In the genomic region with DNA sequence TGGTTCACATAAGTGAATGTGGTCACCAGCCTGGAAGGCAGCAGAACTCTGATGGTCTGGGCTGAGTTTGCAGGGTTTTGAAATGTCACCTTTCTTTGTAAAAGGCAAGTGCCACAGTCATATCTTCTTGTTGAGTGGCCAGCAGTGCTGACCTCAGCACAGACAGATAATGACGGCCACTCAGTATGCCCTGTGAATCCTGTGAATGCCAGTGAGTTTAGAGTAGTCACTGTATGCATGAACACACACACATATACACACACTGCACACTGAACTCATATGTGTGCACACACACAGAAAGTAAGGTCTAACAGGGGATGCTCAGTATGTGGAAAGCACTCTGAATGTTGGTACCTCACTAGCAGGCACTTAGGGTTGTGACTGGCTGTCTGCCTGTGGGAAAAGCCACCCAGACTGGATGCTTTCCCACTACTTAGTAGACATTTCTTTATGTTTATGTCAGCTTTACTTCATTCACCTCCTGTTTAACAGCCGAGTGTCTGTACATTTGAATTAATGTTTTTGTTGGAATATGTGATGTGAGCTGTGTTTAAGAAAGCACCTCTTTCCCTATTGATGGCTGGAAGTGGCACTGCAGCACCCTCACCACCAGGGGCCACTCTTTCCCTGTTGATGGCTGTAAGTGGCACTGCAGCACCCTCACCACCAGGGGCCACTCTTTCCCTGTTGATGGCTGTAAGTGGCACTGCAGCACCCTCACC, we compare ENCODE assay signal across 13 mouse cellular contexts.
DNase-seq lines count a peak whose midpoint lies in the region; ATAC-seq and TF ChIP-seq lines count a peak whose summit lies in the region.
"Had no signal": no experiment of that assay in that cellular context is flagged by ENCODE, and none has a peak within 500 bp of the region (broad histone marks: within the 10 kb centered on the region; RNA-seq: fewer than 3 reads in every experiment).

No protein-coding gene starts in this region.

- no peak overlapping the region for H3K27ac ChIP-seq in heart, adult 2 months
- peak overlapping the region; percentile 73 for H3K27ac ChIP-seq in liver, embryonic 11.5 days (ENCODE audit: low read depth, low read length)
- H3K27ac ChIP-seq in liver, embryonic 13.5 days = peak overlapping the region; percentile 78; the same call in 1 of the 2 replicates
- H3K27ac ChIP-seq in olfactory bulb, adult 2 months (ENCODE audit: insufficient read depth, low read depth, low read length) = peak overlapping the region; percentile 18; the same call in 1 of the 2 replicates
- H3K27ac ChIP-seq: hindbrain, embryonic 10.5 days; limb, embryonic 12.5 days; neural tube, embryonic 15.5 days had no signal

- no peaks in the 10 kb centered on the region for H3K27me3 ChIP-seq in heart, adult 2 months (ENCODE audit: control insufficient read depth, insufficient read depth, low read length)
- H3K27me3 ChIP-seq in liver, embryonic 11.5 days (replicated peaks; ENCODE audit: control insufficient read depth, insufficient read depth, low read length) = no peaks in the 10 kb centered on the region
- no peaks in the 10 kb centered on the region for H3K27me3 ChIP-seq in liver, embryonic 13.5 days
- H3K27me3 ChIP-seq: limb, embryonic 12.5 days; neural tube, embryonic 15.5 days had no signal

- 88% methylated on average over 2 of the region's 2 CpGs for WGBS in heart, adult 2 months
- WGBS in liver, embryonic 11.5 days = 82% methylated on average over 2 of the region's 2 CpGs
- WGBS in liver, embryonic 13.5 days (ENCODE audit: insufficient replicate concordance) = 67% methylated on average over 2 of the region's 2 CpGs
- WGBS in olfactory bulb, adult 2 months = 95% methylated on average over 2 of the region's 2 CpGs

- H3K9me3 ChIP-seq in liver, embryonic 11.5 days (ENCODE audit: control insufficient read depth, low read length) = no peaks in the 10 kb centered on the region
- H3K9me3 ChIP-seq in liver, embryonic 13.5 days (replicated peaks) = no peaks in the 10 kb centered on the region
- H3K9me3 ChIP-seq: hindbrain, embryonic 10.5 days; limb, embryonic 12.5 days; neural tube, embryonic 15.5 days had no signal

- TF ChIP-seq EP300 in heart, adult 2 months (IDR thresholded peaks at IDR 0.05; ENCODE audit: insufficient read depth, low read depth, low read length) = no peak

- no peaks in the 10 kb centered on the region for H3K36me3 ChIP-seq in heart, adult 2 months (ENCODE audit: control insufficient read depth, insufficient read depth, low read length)
- no peaks in the 10 kb centered on the region for H3K36me3 ChIP-seq in liver, embryonic 11.5 days (ENCODE audit: control insufficient read depth, insufficient read depth, low read length)
- no peaks in the 10 kb centered on the region for H3K36me3 ChIP-seq in liver, embryonic 13.5 days

- H3K4me2 ChIP-seq in liver, embryonic 11.5 days = no peak overlapping the region; the same call in 1 of the 2 replicates
- 0 out of 2 replicates have a peak overlapping the region, but pooled peaks have one; percentile 42 for H3K4me2 ChIP-seq in liver, embryonic 13.5 days
- H3K4me2 ChIP-seq: limb, embryonic 12.5 days; neural tube, embryonic 15.5 days had no signal

- no peaks in the 10 kb centered on the region for H3K4me1 ChIP-seq in heart, adult 2 months (ENCODE audit: control insufficient read depth, insufficient read depth, low read length)
- H3K4me1 ChIP-seq in liver, embryonic 11.5 days (replicated peaks; ENCODE audit: control insufficient read depth, insufficient read depth, low read length) = peaks cover 15% of the 10 kb centered on the region
- H3K4me1 ChIP-seq in liver, embryonic 13.5 days (replicated peaks) = peaks cover 39% of the 10 kb centered on the region
- H3K4me1 ChIP-seq in olfactory bulb, adult 2 months (ENCODE audit: control insufficient read depth, insufficient read depth, low read length) = peaks cover 10% of the 10 kb centered on the region
- H3K4me1 ChIP-seq: hindbrain, embryonic 10.5 days; neural tube, embryonic 15.5 days had no signal

- peak; percentile 40 for TF ChIP-seq CTCF in heart, adult 2 months (IDR thresholded peaks at IDR 0.05)
- TF ChIP-seq CTCF in olfactory bulb, adult 2 months (IDR thresholded peaks at IDR 0.05; ENCODE audit: insufficient read depth, low read depth, low read length) = no peak

- intact Hi-C loops in heart, adult 2 months (cut with DNase I) = loop anchor here (10.0 kb wide), 2 partner anchors 512 to 782 kb away; no protein-coding TSS in a partner anchor

- TF ChIP-seq POLR2A in heart, adult 2 months (IDR thresholded peaks at IDR 0.05; ENCODE audit: insufficient read depth, low read depth, low read length) = no peak
- TF ChIP-seq POLR2A in olfactory bulb, adult 2 months (IDR thresholded peaks at IDR 0.05; ENCODE audit: insufficient read depth, low read depth, low read length) = no peak

- no peak for DNase-seq in heart, adult 2 months
- no peak for DNase-seq in heart, postnatal 4 days
- no peak for DNase-seq in liver, embryonic 11.5 days (ENCODE audit: low spot score)
- no peak for DNase-seq in liver
- DNase-seq in liver, embryonic 13.5 days = no peak
- DNase-seq in urinary bladder, postnatal 36 days (ENCODE audit: low spot score in 2 of 2) = no peak
- DNase-seq: kidney, adult 11 months; layer of hippocampus, postnatal 36 days had no signal

- no peak for ATAC-seq in liver, embryonic 11.5 days (replicated peaks; ENCODE audit: low FRiP score)
- ATAC-seq in liver, embryonic 13.5 days (ENCODE audit: low read depth) = peak; percentile 3; the same call in 1 of the 2 replicates

- H3K9ac ChIP-seq in heart, adult 2 months (ENCODE audit: low read depth, low read length) = no peak overlapping the region
- H3K9ac ChIP-seq in liver, embryonic 11.5 days (ENCODE audit: low read depth, low read length) = no peak overlapping the region
- no peak overlapping the region for H3K9ac ChIP-seq in liver, embryonic 13.5 days
- H3K9ac ChIP-seq: limb, embryonic 12.5 days; neural tube, embryonic 15.5 days had no signal

- no peaks in the 10 kb centered on the region for H3K79me2 ChIP-seq in heart, adult 2 months (replicated peaks; ENCODE audit: control insufficient read depth, insufficient read depth, low read length)

- H3K4me3 ChIP-seq in heart, adult 2 months = no peak overlapping the region
- no peak overlapping the region for H3K4me3 ChIP-seq in liver, embryonic 11.5 days (ENCODE audit: low read depth, low read length)
- H3K4me3 ChIP-seq in liver, embryonic 13.5 days (replicated peaks) = no peak overlapping the region
- H3K4me3 ChIP-seq in olfactory bulb, adult 2 months (ENCODE audit: insufficient read depth, low read depth, low read length) = no peak overlapping the region
- H3K4me3 ChIP-seq: erythroblast, embryonic 14.5 days; hindbrain, embryonic 10.5 days; limb, embryonic 12.5 days; neural tube, embryonic 15.5 days had no signal
